ENCODE assay signal across 27 mouse cellular contexts in genomic region chr2:80014161-80014560, GRCm38 (mm10).
"Had no signal": no experiment of that assay in that cellular context is flagged by ENCODE, and none has a peak within 500 bp of the region (broad histone marks: within the 10 kb centered on the region; RNA-seq: fewer than 3 reads in every experiment).

No protein-coding gene starts in this region.

- H3K27ac ChIP-seq: gastrocnemius, adult 2 months; heart, embryonic 10.5 days; hindbrain, embryonic 10.5 days; hindbrain, embryonic 12.5 days; hindbrain, embryonic 14.5 days; limb, embryonic 10.5 days; limb, embryonic 12.5 days; liver, embryonic 13.5 days; liver, embryonic 15.5 days had no signal

- H3K27me3 ChIP-seq: heart, embryonic 12.5 days; hindbrain, embryonic 12.5 days; intestine, embryonic 15.5 days; limb, embryonic 12.5 days; liver, embryonic 13.5 days; liver, embryonic 15.5 days had no signal

- H3K9me3 ChIP-seq: heart, embryonic 10.5 days; heart, embryonic 12.5 days; hindbrain, embryonic 10.5 days; hindbrain, embryonic 12.5 days; intestine, embryonic 15.5 days; limb, embryonic 10.5 days; limb, embryonic 12.5 days; liver, embryonic 13.5 days; liver, embryonic 15.5 days had no signal

- H3K4me3 ChIP-seq: gastrocnemius, adult 2 months; heart, adult 2 months; heart, embryonic 10.5 days; heart, embryonic 12.5 days; hindbrain, embryonic 10.5 days; hindbrain, embryonic 12.5 days; intestine, embryonic 15.5 days; left cerebral cortex, adult 2 months; limb, embryonic 10.5 days; limb, embryonic 12.5 days; liver, embryonic 13.5 days; liver, embryonic 15.5 days had no signal

- H3K4me1 ChIP-seq: heart, embryonic 10.5 days; heart, embryonic 12.5 days; hindbrain, embryonic 10.5 days; hindbrain, embryonic 12.5 days; limb, embryonic 10.5 days; limb, embryonic 12.5 days; liver, embryonic 13.5 days; liver, embryonic 15.5 days had no signal

- H3K36me3 ChIP-seq: heart, embryonic 10.5 days; heart, embryonic 12.5 days; hindbrain, embryonic 10.5 days; hindbrain, embryonic 12.5 days; intestine, embryonic 15.5 days; limb, embryonic 10.5 days; limb, embryonic 12.5 days; liver, embryonic 13.5 days; liver, embryonic 15.5 days had no signal

- DNase-seq: gastrocnemius, adult 2 months; gastrocnemius, postnatal 10 days; gastrocnemius, postnatal 25 days; heart, adult 2 months; heart, postnatal 10 days; kidney, adult 18-20 months; kidney, adult 8-10 months; kidney, postnatal 10 days; kidney, postnatal 25 days; kidney, postnatal 4 days; layer of hippocampus, adult 9-11 months; liver; liver, embryonic 13.5 days had no signal

- H3K4me2 ChIP-seq: heart, embryonic 12.5 days; hindbrain, embryonic 12.5 days; hindbrain, embryonic 14.5 days; intestine, embryonic 15.5 days; limb, embryonic 12.5 days; liver, embryonic 11.5 days; liver, embryonic 13.5 days; liver, embryonic 15.5 days had no signal

- H3K9ac ChIP-seq: heart, embryonic 12.5 days; hindbrain, embryonic 12.5 days; hindbrain, embryonic 14.5 days; intestine, embryonic 15.5 days; limb, embryonic 12.5 days; liver, embryonic 13.5 days; liver, embryonic 15.5 days had no signal

- ATAC-seq: hindbrain, embryonic 16.5 days; inflammation-experienced regulatory T-cells, adult 6 months; intestine, embryonic 15.5 days; intestine, postnatal 0 days had no signal
